Mouse (Mus musculus): Measurements from ENCODE around the gene Chmp4b.

DNA sequence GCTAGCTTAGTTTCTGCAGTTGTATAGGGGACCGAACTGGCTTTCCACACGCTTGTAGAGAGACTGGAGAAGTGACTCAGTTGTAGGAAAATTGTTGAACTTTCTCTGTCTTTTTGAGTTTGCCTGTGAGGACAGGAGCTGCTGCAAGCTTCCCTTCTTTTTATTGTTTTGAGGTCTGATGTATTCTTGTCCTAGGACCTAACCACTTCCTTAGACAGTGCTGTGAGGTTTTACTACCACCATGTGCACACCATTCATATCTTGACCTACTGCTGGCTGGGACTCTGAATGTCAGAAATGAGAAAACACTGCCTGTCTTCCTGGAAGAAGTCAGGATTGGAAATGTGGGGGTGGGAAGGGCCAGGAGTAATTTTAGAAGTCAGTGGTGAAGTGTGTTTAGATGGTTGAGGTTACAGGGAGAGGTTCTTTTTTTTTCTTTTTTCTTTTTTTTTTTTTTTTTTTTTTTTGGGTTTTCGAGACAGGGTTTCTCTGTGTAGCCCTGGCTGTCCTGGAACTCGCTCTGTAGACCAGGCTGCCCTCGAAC is 8.1 kb downstream of the Chmp4b start:
- TF ChIP-seq POLR2A (IDR thresholded peaks at IDR 0.05; ENCODE audit: insufficient read depth, low read length) (no peak), CTCF (IDR thresholded peaks at IDR 0.05; ENCODE audit: low read depth, low read length) (no peak), EP300 (IDR thresholded peaks at IDR 0.05; ENCODE audit: insufficient read depth, low read depth, low read length) (no peak)
